Mouse (Mus musculus) bone marrow macrophage, adult 2 months (primary cell): ENCODE results near the gene Ctnnbip1.

Source experiments
- CTCF ChIP-seq: IDR thresholded peaks from 2 replicates; pipeline ENCODE4 v1.5.1; 2012; ENCODE audit warnings: low read depth, mild to moderate bottlenecking, low read length, moderate library complexity
- POLR2A ChIP-seq: IDR thresholded peaks from 2 replicates; pipeline ENCODE4 v1.6.1; 2012; ENCODE audit warnings: mild to moderate bottlenecking, low read depth, low read length, borderline replicate concordance

DNA sequence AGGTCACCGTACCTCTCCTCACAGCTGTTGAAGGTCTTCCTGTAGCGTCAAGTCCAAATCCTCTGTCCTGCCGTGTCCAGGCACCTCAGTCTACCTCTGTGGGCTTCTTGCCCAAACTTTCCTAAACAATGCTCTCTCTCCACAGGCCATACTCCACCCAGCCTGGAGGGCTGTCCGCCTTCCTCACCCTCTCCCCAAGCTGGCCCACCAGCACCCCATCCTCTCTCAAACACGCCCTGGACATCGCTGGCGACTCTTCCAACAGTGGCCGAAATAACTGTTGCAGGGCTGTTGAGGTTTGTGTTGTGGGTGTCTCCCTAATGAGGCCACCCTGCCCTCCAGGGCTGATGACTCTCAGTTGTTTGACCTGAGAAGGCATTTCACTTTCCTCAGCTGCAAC lies 67.2 kb downstream of the Ctnnbip1 start:
- TF ChIP-seq CTCF (no peak), POLR2A (no peak)
